Mouse (Mus musculus): ENCODE measurements at regions not wholly inside any gene's neighbourhood (a gene's known extent, or its start where the extent isn't known, plus 50 kb on each side); places are given as distances from the start of the nearest gene placed in this dataset.

DNA sequence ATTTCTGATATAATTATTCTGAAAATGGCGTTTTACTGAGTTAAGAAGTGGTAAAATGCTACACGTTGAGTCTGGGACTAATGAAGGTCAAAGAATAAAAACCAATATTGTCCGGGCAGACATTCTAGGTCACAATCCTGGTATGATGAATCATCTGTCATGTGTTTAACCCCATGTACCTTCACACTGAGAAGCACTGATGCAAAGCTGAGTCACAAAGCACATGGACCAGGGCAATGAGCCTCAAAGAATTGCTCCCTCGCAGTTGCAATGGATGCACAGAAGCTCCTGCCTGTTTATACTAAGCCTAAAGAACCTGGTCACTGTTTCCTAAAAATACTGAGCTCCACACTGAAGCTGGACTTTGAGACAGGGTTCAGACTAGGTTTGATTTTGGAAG, 221.3 kb upstream of the Rsrc1 start:
- no peak overlapping the region for H3K9ac ChIP-seq (ENCODE audit: insufficient read depth, low read depth, low read length, poor library complexity, severe bottlenecking)
- H3K4me1 ChIP-seq (ENCODE audit: control insufficient read depth in 2 of 2, insufficient read depth in 2 of 2, low read length in 2 of 2, poor library complexity in 1 of 2): no peaks in the 10 kb centered on the region
- no peak for TF ChIP-seq CHD2 (IDR thresholded peaks at IDR 0.05; ENCODE audit: low read depth, low read length)
- TF ChIP-seq ZC3H11A (IDR thresholded peaks at IDR 0.05; ENCODE audit: borderline replicate concordance, low read depth, low read length): no peak
- no peak for TF ChIP-seq ZNF384 (IDR thresholded peaks at IDR 0.05; ENCODE audit: low read depth, low read length)
- TF ChIP-seq HCFC1 (IDR thresholded peaks at IDR 0.05; ENCODE audit: borderline replicate concordance, insufficient read depth, low read length): no peak
- no peak for TF ChIP-seq MAFK (IDR thresholded peaks at IDR 0.05; ENCODE audit: insufficient read depth, low read depth, low read length)
- no peaks in the 10 kb centered on the region for H3K9me3 ChIP-seq (ENCODE audit: control insufficient read depth, insufficient read depth, low read depth, low read length)
- no peak overlapping the region for H3K27ac ChIP-seq (ENCODE audit: insufficient read depth, low read depth, low read length, poor library complexity, severe bottlenecking)
- H3K36me3 ChIP-seq (ENCODE audit: control insufficient read depth, insufficient read depth, low read length, poor library complexity, severe bottlenecking): no peaks in the 10 kb centered on the region
- in situ Hi-C loops (cut with MboI; ENCODE audit: low sequenced_read_pairs in 2 of 2, unreplicated experiment in 2 of 2): no loop called here
- H3K4me3 ChIP-seq (ENCODE audit: insufficient read depth in 1 of 2, low read depth in 1 of 2, low read length in 2 of 2, poor library complexity in 1 of 2, severe bottlenecking in 1 of 2): no peak overlapping the region
- DNase-seq (ENCODE audit: low read depth, low spot score): no peak

- Histone ChIP-seq H3K4me3 (ENCODE audit: insufficient read depth in 1 of 2, low read depth in 1 of 2, low read length in 2 of 2, poor library complexity in 1 of 2, severe bottlenecking in 1 of 2) (no peak overlapping the region), H3K36me3 (ENCODE audit: control insufficient read depth, insufficient read depth, low read length, poor library complexity, severe bottlenecking) (no peaks in the 10 kb centered on the region), H3K4me1 (ENCODE audit: control insufficient read depth in 2 of 2, insufficient read depth in 2 of 2, low read length in 2 of 2, poor library complexity in 1 of 2) (no peaks in the 10 kb centered on the region), H3K9me3 (ENCODE audit: control insufficient read depth, insufficient read depth, low read depth, low read length) (no peaks in the 10 kb centered on the region), H3K27ac (ENCODE audit: insufficient read depth, low read depth, low read length, poor library complexity, severe bottlenecking) (no peak overlapping the region), H3K9ac (ENCODE audit: insufficient read depth, low read depth, low read length, poor library complexity, severe bottlenecking) (no peak overlapping the region)
- in situ Hi-C loops (cut with MboI; ENCODE audit: low sequenced_read_pairs in 2 of 2, unreplicated experiment in 2 of 2): no loop called here
- TF ChIP-seq HCFC1 (IDR thresholded peaks at IDR 0.05; ENCODE audit: borderline replicate concordance, insufficient read depth, low read length) (no peak), CHD2 (IDR thresholded peaks at IDR 0.05; ENCODE audit: low read depth, low read length) (no peak), ZC3H11A (IDR thresholded peaks at IDR 0.05; ENCODE audit: borderline replicate concordance, low read depth, low read length) (no peak), MAFK (IDR thresholded peaks at IDR 0.05; ENCODE audit: insufficient read depth, low read depth, low read length) (no peak), ZNF384 (IDR thresholded peaks at IDR 0.05; ENCODE audit: low read depth, low read length) (no peak)
- DNase-seq (ENCODE audit: low read depth, low spot score): no peak
Measured at GRCm38 (mm10) chr3:66762446-66762845, 218.7 kb upstream of the Rsrc1 start.

DNA sequence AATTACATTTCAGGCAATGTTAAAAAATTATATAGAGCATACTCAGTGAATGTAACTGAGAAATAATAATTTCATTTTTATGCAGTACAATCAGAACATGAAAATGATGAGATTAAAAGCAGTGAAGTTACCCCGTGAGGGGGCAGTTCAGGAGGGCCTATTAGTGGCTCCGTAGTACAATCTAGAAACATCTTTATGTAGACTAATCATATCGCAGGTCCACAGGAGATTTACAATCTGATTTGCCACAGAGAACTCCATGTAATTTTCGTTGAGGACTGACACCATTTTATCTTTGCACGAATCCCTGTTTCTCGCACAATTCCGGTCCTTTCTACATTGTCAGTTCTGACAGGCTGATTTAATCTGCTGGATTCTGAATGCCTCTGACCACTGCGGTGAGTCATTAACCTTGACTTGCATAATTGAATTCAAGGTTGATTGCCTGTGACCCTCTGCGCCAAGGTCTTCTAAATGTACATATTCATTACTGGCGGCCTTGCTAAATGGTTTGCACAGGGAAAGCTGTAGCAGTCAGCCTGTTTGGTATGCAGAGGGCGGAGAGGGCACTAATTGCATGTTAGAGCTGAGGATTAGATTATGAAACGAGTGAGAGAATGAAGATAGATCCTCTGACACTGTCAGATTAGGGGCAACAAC, 183.7 kb upstream of the Rsrc1 start:
- in situ Hi-C loops (cut with MboI; ENCODE audit: low sequenced_read_pairs in 2 of 2, unreplicated experiment in 2 of 2): no loop called here
- Histone ChIP-seq H3K27ac (ENCODE audit: insufficient read depth, low read depth, low read length, poor library complexity, severe bottlenecking) (no peak overlapping the region), H3K9ac (ENCODE audit: insufficient read depth, low read depth, low read length, poor library complexity, severe bottlenecking) (no peak overlapping the region), H3K4me1 (ENCODE audit: control insufficient read depth in 2 of 2, insufficient read depth in 2 of 2, low read length in 2 of 2, poor library complexity in 1 of 2) (no peaks in the 10 kb centered on the region), H3K9me3 (ENCODE audit: control insufficient read depth, insufficient read depth, low read depth, low read length) (no peaks in the 10 kb centered on the region), H3K36me3 (ENCODE audit: control insufficient read depth, insufficient read depth, low read length, poor library complexity, severe bottlenecking) (no peaks in the 10 kb centered on the region), H3K4me3 (ENCODE audit: insufficient read depth in 1 of 2, low read depth in 1 of 2, low read length in 2 of 2, poor library complexity in 1 of 2, severe bottlenecking in 1 of 2) (no peak overlapping the region)
- TF ChIP-seq ZC3H11A (IDR thresholded peaks at IDR 0.05; ENCODE audit: borderline replicate concordance, low read depth, low read length): no peak
- TF ChIP-seq ZNF384 (IDR thresholded peaks at IDR 0.05; ENCODE audit: low read depth, low read length): no peak
- no peak for TF ChIP-seq MAFK (IDR thresholded peaks at IDR 0.05; ENCODE audit: insufficient read depth, low read depth, low read length)
- TF ChIP-seq HCFC1 (IDR thresholded peaks at IDR 0.05; ENCODE audit: borderline replicate concordance, insufficient read depth, low read length): no peak
- no peak for TF ChIP-seq CHD2 (IDR thresholded peaks at IDR 0.05; ENCODE audit: low read depth, low read length)
- no peak for DNase-seq (ENCODE audit: low read depth, low spot score)

DNA sequence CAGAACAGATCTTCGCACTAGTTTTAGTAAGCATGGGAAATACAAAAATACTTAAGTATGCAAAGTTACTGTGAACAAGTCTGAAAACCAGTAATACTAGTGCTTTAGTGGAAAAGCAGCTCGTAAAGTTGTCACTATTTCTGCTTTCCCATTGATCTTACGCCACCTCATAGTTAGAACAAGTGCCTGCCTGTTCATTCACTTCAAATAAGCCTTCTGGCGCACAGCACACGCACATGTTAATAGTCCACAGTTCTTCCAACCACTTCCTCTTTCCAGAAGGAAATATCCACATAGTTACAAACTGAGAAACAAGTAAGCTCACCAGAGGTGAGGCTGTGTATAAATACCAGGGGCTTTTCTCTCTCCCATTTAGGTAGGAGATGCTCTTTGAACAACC, 182.9 kb upstream of the Rsrc1 start:
- H3K4me1 ChIP-seq (ENCODE audit: control insufficient read depth in 2 of 2, insufficient read depth in 2 of 2, low read length in 2 of 2, poor library complexity in 1 of 2): no peaks in the 10 kb centered on the region
- in situ Hi-C loops (cut with MboI; ENCODE audit: low sequenced_read_pairs in 2 of 2, unreplicated experiment in 2 of 2): no loop called here
- no peak overlapping the region for H3K27ac ChIP-seq (ENCODE audit: insufficient read depth, low read depth, low read length, poor library complexity, severe bottlenecking)
- TF ChIP-seq ZNF384 (IDR thresholded peaks at IDR 0.05; ENCODE audit: low read depth, low read length): no peak
- TF ChIP-seq ZC3H11A (IDR thresholded peaks at IDR 0.05; ENCODE audit: borderline replicate concordance, low read depth, low read length): no peak
- TF ChIP-seq HCFC1 (IDR thresholded peaks at IDR 0.05; ENCODE audit: borderline replicate concordance, insufficient read depth, low read length): no peak
- TF ChIP-seq CHD2 (IDR thresholded peaks at IDR 0.05; ENCODE audit: low read depth, low read length): no peak
- no peak for TF ChIP-seq MAFK (IDR thresholded peaks at IDR 0.05; ENCODE audit: insufficient read depth, low read depth, low read length)
- H3K36me3 ChIP-seq (ENCODE audit: control insufficient read depth, insufficient read depth, low read length, poor library complexity, severe bottlenecking): no peaks in the 10 kb centered on the region
- H3K9me3 ChIP-seq (ENCODE audit: control insufficient read depth, insufficient read depth, low read depth, low read length): no peaks in the 10 kb centered on the region
- H3K9ac ChIP-seq (ENCODE audit: insufficient read depth, low read depth, low read length, poor library complexity, severe bottlenecking): no peak overlapping the region
- no peak overlapping the region for H3K4me3 ChIP-seq (ENCODE audit: insufficient read depth in 1 of 2, low read depth in 1 of 2, low read length in 2 of 2, poor library complexity in 1 of 2, severe bottlenecking in 1 of 2)
- DNase-seq (ENCODE audit: low read depth, low spot score): no peak
